Mouse (Mus musculus) cerebellum, postnatal 14 days (tissue): Measurements from ENCODE around the gene Arhgap19.
A peak's percentile ranks its signal among the peaks of the same experiment; 100 is the strongest.

Experiments used
- DNase-seq, 2 experiments: peaks; one replicate each; pipeline ENCODE4 v3.0.0; 2021; ENCODE audit warnings: mixed read lengths in 2 of 2

Arhgap19 gene

DNA sequence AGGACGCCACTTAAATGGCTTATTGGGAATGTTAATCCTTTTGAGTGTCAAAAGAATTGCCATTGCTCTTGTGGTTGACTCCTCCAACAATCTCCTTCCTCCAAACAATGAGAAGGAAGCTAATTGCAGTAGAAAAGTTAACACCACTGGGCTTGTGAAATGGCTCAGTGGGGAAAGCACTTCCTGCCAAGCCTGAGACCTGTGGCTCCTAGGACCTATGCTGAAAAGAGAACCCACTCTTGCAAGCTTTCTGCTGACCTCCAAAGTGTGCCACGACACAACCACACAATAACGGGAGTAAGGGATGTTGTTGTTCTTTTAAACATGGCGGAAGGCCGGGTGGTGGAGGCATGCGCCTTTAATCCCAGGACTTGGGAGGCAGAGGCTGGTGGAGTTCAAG is 4.3 kb downstream of the Arhgap19 start:
- no peak for DNase-seq

DNA sequence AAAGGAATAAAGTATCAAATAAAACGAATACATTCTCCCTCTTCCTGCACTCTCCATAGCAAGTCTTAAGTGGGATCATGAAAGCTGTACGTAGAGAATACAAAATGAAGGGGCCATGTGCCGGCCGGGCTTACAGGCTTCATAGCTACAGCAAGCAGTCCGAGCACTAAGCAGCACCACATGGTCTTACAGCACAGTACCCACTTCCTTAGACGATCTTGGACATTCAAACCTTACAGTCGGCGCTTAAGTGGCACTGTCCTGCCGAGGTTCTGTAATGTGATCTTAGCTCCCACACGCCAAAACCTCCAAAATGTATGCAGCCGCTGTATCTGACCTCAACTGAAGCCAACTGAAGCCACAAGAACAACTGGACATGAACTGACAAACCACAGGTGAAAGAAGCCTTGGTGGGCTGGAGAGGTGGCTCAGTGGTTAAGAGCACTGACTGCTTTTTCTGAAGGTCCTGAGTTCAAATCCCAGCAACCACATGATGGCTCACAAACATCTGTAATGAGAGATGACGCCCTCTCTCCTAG is 5.0 kb downstream of the Arhgap19 start:
- no peak for DNase-seq

DNA sequence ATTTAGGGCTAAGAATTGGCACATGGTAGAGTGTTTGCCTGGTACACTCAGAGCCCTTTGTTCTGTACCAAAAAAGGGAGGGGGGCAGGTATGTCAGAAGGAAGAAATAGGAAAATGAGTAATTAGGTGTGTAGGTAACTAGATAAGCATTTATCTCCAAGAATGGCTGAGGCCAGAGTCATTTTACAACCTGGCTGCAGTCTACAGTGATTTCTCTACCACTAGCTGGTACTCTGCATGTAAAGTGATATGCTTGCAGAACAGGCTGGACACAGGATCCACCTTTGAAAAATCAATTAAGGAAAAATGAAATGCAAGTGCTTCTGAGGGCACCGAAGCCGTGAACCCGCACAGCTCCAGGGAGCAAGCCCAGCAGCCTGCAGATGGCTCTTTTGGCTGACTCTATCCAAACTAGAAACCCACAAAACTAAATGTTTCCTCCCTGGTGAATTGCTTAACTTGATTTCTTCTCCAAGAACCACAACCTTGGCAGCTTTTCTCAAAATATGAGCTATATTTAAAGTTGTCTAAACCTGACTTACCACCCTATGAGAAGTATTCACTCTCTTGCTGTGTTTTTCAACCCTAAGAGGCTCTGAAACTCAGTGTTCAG is 5.6 kb downstream of the Arhgap19 start:
- no peak for DNase-seq

DNA sequence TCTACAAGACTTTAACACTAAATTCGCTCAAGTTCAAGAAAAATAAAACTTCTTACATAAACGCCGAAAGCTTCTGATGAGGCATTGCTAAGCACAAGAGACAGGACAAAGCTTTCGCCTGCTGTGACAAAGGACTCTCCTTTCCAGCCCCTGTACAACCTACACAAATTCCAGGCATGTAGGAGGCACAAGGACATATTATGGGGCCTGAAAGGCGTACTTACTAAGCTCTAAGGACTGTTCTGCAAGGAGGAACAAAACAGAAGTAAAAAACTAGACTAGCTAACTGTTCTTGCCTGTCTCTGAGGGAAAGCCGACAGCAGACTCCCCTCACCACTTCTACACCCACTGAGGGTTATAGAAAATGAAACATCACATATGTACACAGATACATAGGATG is 6.9 kb downstream of the Arhgap19 start:
- DNase-seq, result no peak

DNA sequence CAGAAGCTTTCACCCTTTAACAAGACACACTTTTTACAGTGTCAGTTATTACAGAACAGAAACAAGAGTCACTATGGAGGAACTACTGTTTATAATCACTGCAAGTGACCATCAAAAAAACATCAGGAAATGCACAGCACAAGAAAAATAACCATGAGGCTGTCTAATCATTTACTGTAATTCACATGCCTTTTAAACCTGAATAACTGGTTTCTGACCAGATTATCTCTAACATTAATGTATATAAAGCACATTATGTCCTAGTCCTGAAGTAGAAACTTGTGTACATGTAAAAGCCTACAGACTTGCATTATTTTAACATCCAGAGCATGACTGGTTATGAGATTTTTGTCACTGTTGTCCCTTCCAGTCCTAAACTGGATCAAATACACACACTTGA is 7.8 kb downstream of the Arhgap19 start:
- DNase-seq, result no peak

DNA sequence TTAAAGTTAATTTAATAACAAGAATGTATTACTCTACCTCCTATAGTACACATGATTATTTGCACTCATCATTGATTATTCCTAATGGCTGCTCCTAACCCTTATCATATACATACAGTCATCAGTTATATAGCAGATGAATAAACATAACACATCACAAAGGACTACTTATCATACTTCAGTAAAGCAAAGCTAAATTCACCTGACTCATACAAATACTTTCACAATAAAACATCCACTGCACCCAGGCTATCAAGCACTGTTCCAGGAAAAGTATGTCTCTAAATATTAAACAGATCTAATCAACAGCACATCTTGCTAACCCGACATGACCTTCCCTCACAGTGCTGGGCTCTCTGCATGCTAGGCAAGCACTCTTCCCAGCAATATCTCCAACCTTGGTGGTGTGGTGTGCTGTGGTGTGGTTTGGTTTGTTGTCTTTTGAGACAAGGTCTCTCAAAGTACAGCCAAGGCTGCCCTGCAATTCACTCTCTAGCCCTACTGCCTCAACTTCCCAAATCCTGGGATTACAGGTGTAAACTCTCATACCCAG is 8.8 kb downstream of the Arhgap19 start:
- no peak for DNase-seq

DNA sequence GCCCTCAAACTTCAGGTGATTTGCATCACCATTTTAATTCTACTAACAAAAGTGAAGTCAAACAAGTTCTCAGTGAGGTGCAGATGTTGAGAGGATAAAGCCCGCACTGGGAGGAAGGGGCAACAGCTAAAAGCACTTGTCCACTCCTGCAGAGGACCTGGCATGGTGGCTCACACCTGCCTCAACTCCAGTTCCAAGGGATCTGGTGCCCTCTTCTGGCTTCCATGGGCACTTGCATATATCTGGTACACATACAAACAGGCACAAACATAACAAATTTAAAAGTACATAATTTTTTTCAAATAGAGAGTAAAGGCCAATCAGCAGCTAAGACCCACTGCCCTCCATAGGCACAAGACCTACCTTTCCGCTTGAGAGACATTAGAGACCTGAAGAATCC is 10.5 kb downstream of the Arhgap19 start:
- DNase-seq, result no peak

DNA sequence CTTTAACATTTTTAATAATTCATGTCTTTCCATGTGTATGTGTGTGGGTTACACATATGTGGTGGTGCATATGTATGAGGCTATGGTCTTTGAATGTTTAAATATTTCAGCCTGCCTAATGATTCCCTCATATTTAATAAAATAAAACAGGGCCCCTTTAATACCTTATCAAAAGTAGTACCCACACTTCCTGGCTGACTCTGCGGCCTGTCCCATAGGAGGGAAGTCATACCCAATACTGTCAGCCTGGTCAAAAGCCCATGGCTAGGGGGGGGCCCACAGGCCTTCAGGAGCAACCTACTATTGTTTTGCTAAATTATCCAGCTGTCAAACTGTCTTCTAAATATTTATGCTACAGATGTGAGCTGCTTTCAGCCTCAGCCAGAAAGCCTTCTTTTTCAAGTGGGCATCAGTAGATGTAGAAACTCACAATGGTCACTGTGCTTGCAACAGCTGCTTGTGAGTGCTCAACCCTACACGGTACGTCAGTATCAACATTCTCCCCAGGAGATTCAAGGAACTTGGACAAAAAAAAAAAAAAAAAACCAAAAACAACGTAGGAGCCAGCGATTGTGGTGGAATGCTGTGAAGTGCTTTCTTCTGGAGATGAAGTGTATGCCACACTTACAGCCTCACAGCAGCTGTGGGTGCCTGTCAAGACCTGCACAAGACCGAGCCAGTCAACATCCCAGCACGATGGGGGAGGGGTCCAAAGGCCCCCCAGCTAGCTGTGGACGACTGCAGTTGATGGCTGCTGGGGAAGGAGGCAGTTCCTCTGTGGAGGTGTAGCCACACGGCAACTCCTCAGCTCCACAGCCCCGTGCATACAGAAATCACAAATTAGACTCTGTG is 12.5 kb downstream of the Arhgap19 start:
- no peak for DNase-seq

DNA sequence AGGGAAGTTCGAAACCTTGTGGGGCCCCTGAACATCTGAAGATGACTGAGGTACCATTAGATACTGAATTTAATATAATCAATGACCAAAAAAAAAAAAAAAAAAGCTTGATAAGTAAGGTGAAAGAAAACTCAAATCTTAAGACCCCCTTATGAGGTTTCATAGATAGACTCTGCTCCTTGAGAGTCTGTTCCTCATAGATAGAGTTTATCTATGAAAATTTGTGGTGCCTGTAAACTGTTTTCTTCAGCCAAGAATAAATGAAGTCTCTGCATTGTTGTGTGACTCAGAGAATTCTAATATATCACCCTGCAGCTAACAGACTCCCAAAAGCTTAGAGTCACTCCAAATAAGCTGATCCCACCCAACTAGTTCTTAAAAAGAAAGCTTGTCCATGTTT is 15.0 kb downstream of the Arhgap19 start:
- no peak for DNase-seq

DNA sequence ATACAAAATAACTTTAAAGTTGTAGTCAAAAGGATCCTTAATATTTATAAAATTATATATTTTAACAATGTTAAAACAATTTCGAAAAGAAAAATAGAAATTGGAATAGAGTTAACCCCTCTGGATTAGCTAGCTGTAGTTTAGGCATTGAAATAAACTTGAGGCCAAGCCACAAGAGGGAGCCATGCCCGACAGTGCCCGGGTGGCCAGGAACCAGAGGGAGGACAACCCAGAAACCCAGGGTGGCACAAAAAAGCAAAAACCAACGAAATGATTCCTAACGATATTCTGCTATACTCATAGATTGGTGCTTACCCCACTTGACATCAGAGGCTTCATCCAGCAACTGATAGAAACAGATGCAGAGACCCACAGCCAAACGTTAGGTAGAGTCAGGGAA is 24.3 kb downstream of the Arhgap19 start:
- DNase-seq, result peak; percentile 30 to 38

DNA sequence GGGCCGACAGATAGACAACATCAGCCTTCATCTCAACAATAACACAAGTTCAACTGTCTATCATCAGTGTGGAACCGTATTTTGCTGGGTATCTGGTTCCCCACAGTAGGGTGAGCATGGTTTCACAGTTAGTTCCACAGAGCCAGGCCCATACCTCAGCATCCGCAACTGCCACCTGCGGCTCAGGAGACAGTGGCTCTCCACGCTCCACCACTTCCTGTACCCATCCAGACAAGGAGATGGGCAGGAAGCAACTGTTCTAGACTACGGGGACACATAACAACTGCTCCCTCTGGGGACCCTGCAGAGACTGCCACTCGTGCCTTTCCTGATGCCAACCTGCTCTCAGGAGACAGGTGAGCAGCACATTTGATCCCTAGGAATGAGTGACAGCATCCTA is 33.1 kb downstream of the Arhgap19 start:
- no peak for DNase-seq

DNA sequence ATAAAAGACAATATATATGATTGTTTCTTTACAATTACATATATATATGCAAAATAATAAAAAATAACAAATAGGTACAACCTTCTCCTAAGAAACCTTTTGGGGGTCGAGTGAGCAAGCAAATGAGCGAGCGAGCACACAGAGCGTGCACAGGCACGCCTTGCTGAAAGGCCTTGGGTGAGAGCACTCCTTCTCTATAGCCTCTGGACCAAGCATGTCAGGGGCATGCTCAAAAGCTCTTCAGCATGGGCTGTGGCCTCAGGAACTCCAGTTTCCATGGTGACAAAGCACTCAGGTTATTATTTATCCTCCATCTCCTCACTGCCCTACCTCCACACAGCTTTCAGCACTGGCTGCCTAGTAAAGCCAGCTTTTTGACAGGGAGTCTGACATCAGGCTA is 35.2 kb downstream of the Arhgap19 start:
- no peak for DNase-seq

DNA sequence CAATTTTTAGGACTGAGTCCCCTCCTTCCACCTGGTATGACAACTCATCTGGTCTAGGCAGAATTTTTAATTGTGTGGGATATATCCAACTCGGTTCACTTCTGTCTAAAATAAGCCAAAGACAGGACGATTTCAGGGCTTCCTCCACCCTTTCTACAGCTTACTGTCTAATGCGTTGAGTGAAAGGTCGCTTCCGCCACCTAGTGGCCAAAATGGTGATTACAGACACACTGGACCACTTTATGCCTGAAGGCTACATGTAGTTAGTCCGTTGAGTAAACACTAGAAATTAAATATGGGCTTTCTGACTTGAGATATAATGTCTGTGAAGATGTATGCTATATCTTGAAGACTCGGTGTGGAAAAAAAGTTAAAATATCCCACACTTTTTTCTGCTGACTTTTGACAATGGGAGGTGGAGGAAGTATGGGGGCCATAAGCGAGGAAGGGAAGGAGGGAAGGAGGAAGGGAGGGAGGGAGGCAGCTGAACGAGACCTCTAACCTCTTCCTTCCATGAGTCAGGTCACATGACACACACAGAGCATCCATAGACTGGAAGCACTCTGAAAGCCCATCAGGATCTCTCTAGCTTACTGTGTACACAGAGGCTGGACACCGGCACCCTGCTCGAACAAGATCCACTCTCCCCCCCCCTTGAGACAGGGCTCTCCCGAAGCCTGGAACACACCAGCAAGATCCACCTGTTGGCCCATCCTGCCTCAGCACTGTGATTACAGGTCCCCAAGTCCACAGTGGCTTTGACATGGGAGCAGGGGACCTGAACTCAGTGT is 37.8 kb downstream of the Arhgap19 start:
- DNase-seq, result peak; percentile 94 to 97

DNA sequence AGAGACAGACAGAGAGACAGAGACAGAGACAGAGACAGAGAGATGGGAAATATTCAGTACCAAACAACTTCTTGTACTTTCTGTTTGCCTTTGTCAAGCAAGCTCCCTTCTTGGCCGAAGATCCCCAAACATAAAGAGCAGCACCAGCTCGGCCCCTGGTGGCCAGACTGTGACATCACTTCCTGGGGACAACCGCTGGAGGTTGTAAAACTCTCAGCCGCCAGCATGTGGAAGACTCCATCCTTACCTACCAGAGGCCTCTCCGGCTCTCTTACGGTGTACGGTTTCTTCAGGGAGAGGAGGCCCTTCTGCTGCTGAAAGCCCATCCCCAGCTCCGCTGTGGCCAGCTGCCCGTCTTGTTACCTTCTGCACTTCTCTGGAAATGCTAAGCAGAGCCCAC is 40.3 kb downstream of the Arhgap19 start:
- peak in 1 of 2 experiments; percentile 37 for DNase-seq

DNA sequence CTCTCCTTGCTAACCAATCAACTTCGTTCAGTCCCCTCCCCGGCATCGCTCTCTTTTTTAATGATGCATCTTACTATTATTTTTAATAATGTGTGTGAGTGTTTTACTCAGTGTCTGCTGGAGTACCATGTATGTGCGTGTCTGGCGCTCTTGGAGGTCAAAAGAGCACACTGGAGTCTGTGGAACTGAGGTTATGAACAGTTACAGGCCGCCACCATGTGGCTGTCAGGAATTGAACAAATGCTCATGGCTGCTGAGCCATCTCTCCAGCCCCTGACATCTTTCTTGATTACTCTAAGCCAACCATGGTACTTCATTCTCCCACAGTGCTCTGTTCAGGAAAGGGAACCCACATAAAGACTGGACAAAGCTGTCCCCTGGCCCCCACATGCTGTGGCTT is 42.1 kb downstream of the Arhgap19 start:
- peak; percentile 30 to 35 for DNase-seq

DNA sequence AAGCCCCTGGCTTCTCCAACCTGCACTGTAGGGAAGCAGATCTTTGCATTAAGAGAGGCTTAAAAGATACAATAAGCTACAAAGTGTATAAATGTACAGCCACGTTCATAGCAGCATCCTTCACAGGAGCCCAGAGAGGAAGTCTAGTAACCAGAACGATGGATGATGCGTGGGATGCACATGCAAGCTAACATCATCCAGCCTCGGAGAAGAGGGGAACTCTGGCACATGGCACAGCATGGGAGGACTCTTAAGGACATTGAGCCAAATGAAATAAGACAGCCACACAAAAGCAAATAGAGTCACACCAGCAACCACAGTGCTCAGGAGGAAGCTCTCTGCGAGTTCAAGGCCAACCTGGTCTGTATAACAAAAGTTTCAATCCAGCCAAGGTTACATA is 42.6 kb downstream of the Arhgap19 start:
- DNase-seq, result no peak

DNA sequence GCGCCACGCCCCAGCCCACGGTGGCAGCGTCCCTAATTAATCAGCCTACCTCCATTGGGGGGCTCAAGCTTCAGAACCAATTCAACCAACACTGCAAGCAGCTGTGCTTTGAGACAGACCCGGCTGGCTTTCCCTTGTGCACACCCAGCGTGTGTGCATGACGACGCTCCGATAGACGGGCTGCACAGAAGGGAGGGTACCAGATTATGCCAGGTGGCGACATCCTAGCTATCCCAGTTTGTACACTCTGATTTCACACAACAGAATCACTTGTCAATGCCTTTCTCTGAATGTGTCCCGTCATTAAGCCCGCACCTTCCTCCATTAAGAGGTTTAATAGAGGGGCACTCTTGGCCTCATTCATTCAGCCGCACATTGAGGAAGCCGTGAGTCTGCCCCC is 47.1 kb downstream of the Arhgap19 start:
- DNase-seq, result no peak

DNA sequence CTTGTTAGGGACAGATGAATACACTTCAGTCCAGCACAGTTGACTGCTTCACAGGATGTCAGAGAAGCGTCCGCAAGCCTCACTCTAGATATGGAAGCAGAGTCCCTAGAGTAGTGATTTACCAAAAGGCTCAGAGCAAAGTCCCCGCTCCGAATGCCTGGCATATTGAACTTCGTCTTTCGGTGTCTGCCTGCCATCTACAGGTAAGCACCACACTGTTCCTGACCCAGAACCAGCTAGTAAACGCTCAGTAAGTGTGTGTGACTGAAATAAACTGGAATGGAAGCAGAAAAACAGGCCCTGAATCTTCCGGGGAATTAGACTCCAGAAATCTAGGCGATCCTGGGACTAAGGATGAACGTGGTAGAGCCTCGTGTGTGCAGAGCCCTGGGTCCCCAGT is 49.9 kb downstream of the Arhgap19 start:
- no peak for DNase-seq

DNA sequence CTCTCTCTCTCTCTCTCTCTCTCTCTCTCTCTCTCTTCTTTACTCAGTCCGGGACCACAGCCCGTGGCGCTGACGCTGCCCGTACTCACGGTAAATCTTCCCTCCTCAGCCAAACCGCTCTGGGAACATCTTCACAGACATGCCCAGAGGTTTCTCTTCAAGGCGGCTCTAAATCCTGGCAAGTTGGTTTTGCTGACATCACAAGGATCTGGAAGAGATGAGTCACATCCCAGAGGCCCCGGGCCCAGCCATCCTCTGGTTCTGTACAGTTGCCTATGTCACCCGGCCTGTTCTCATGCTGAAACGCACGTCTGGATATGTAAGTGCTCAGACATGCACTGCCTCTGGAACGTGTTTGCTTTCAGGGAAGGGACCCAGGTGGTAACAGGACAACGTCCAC is 54.4 kb downstream of the Arhgap19 start:
- no peak for DNase-seq

DNA sequence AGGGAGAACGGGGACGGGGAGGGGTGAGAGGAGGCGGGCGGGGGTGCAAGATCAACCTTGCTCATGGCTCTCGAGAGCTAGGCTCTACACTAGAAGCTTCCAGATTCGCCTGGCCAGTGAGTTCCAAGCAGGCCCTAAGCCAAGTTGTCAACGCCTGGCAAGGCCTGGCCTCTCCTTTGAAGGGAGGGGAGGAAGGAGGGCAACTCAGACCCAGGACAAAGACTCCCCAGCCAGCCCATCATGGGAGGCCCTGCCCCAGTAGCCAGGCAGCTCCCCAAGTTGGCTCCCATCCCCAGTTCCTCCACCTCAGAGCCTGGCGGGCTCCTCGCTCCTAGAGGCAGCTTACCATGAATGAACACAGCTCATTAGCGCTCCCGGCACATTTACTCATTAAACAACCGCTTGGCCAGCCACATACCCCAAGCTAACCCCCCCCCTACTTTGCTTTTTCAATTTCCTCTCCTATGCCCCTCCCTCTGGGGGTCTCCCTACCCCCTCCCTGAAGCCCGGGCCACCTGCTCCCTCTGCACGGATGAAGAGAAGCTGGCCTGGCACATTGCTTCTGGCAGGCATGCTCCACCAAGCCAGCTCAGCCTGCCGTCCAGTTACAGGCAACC is 55.8 kb downstream of the Arhgap19 start:
- DNase-seq, result peak; percentile 76 to 80

DNA sequence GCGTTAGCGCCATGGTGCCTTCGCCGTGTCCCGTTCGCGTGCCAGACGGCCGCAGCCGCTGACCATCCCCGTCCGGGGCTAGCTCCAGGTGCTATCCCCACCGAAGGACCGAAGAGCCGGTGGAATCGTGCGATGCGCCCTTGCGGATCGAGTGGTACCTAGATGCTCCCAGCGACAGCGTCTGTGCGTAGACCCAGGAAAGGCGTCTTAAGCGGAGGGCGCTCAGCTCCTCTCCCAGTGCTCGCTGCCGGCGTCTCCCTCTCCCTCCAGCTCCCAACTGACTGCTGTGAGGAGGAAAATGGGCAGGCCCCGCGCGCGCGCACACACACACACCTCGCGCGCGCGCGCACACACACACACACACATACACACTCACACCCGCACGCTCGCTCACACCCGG is 58.5 kb downstream of the Arhgap19 start, which contains the start of gene Slit1:
Gene Slit1 (minus strand): TSS at position 270 of the 400 bp plus-strand sequence.
- peak in 1 of 2 experiments; percentile 37 for DNase-seq

DNA sequence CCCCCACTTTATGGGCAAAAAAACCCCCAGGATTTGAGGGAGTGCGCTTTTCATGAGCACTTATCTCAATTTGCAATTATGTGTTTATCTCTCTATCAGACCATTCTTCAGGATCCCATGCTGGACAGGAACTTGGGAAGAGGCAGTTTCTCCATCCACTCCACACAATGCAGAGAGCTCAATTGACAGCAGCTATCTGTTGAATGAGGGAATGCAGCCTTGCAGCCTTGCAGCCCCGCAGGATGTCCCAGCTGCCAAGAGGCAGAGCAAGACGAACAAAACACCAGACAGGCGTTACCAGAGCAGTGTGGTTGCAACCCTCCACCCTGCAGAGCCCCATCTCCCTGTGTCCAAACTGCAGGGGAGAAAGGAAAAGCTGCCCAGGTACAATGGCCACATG is 63.0 kb downstream of the Arhgap19 start:
- no peak for DNase-seq

DNA sequence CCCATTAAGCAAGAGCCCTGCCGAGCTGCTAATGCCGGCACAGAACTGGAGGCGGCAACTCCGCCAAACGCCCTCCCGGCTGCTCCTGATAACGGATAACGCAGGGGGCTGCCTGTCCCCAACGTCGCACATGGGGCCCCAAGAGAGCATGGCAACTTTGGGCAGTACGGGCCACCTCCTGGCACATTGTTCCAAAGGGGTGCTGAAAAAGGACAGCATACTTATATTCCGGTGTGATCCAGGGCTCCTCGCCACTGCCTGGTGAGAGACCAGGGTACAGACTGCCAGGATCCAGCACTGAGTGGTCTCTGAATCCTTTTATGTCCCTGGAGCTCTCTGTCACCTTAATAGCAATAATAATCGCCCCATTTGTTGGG is 63.4 kb downstream of the Arhgap19 start:
- DNase-seq, result no peak
